Mouse (Mus musculus): Measurements from ENCODE around the gene Nes.

GRCm38 (mm10) chr3:87943586-87943985 is 27.3 kb upstream of the Nes start:
- no peak for TF ChIP-seq POLR2A (IDR thresholded peaks at IDR 0.05; ENCODE audit: control insufficient read depth, low read depth, low read length)
- no peak for TF ChIP-seq CTCF (IDR thresholded peaks at IDR 0.05; ENCODE audit: control insufficient read depth, insufficient read depth, insufficient replicate concordance, low read depth, low read length)

All from testis, adult 2 months (tissue).